Mouse (Mus musculus): ENCODE data around the gene Acoxl.
"Not testable (repeated sequence)": the region's sequence is repeated elsewhere in the genome, so short reads cannot be mapped to it uniquely, and the experiment has no call there.

DNA sequence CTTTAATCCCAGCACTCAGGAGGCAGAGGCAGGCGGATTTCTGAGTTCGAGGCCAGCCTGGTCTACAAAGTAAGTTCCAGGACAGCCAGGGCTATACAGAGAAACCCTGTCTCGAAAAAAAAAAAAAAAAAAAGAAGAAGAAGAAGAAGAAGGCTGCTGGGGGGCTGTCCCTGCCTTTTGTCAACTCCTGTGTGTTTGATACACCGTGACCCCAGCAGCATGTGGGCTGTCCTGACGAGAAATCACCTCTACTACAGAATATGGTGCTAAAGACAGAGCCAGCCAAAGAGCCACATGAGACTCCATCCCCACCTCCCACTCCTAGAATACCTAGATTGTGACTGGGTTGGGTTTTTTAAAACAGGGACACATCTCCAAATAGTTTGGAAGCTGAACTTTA lies 259.4 kb downstream of the Acoxl start:
- not testable (repeated sequence) for TF ChIP-seq POLR2A (IDR thresholded peaks at IDR 0.05; ENCODE audit: control insufficient read depth, extremely low read depth, insufficient read depth, low read length, poor library complexity); CTCF (IDR thresholded peaks at IDR 0.05; ENCODE audit: borderline replicate concordance, control insufficient read depth, extremely low read depth, insufficient read depth, low read length, poor library complexity)
